Mouse (Mus musculus): ENCODE data around the gene Gls2. TPM values are rescaled to one million over a fixed set of nuclear protein-coding genes. Genes with fewer than 3 reads are reported as not detected.
A peak's percentile ranks its signal among the peaks of the same experiment; 100 is the strongest.
"Not testable (repeated sequence)": the region's sequence is repeated elsewhere in the genome, so short reads cannot be mapped to it uniquely, and the experiment has no call there.

The Gls2 gene
- polyA plus RNA-seq, 1 experiment: not detected

GRCm38 (mm10) chr10:128175996-128176755, 18.1 kb upstream of the Gls2 start:
- Histone ChIP-seq H3K4me3 (replicated peaks) (peak overlapping the region; percentile 74), H3K4me1 (ENCODE audit: control insufficient read depth) (peaks cover 27% of the 10 kb centered on the region), H3K9me3 (ENCODE audit: control insufficient read depth, low read length) (no peaks in the 10 kb centered on the region), H3K27me3 (ENCODE audit: control insufficient read depth) (no peaks in the 10 kb centered on the region), H3K36me3 (ENCODE audit: control insufficient read depth) (no peaks in the 10 kb centered on the region)
- no peak for TF ChIP-seq GATA1 (IDR thresholded peaks at IDR 0.05; ENCODE audit: low read length)
- no peak for TF ChIP-seq TAL1 (IDR thresholded peaks at IDR 0.05; ENCODE audit: low read length)

DNA sequence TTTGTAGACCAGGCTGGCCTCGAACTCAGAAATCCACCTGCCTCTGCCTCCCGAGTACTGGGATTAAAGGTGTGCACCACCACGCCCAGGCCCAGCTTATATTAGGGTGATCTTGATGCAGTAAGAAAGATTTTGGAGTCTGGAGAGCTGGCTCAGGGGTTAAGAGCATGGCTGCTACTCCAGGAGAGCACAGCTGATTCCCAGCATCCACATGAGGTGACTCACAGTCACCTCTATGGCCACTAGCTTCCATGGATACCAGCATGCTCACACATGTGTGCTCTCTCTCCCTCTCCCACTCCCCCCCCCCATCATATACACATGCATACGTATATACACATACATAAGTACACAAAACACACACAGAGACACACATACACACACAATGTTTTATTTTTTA, 16.9 kb upstream of the Gls2 start:
- H3K27me3 ChIP-seq (ENCODE audit: control insufficient read depth): no peaks in the 10 kb centered on the region
- no peak overlapping the region for H3K4me3 ChIP-seq (replicated peaks)
- H3K4me1 ChIP-seq (ENCODE audit: control insufficient read depth): peaks cover 27% of the 10 kb centered on the region
- H3K9me3 ChIP-seq (ENCODE audit: control insufficient read depth, low read length): no peaks in the 10 kb centered on the region
- no peaks in the 10 kb centered on the region for H3K36me3 ChIP-seq (ENCODE audit: control insufficient read depth)
- TF ChIP-seq TAL1 (IDR thresholded peaks at IDR 0.05; ENCODE audit: low read length): no peak
- no peak for TF ChIP-seq GATA1 (IDR thresholded peaks at IDR 0.05; ENCODE audit: low read length)

DNA sequence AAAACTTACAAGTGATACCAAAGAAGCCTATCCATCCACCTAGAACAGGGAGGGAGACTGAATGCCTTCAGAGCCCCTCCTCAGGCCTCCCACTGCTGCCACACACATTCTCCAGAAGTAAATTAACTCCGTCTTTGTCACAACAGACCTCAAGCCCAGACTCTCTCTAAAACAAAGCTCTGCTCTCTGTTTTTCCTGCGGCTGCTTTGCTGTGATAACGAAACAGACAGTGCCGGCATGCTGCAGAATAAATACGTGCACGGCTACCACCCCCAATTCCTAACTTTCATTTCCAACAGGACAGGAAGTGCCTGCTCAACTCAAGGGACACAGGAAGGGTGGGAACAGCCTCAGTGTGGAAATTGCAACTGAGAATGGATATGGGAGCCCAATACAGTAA, 14.3 kb upstream of the Gls2 start, which contains the start of gene Rbms2:
Rbms2 (minus strand) TSS at position 309 of the 400 bp plus-strand sequence.
- Histone ChIP-seq H3K9me3 (ENCODE audit: control insufficient read depth, low read length) (no peaks in the 10 kb centered on the region), H3K4me1 (ENCODE audit: control insufficient read depth) (peaks cover 25% of the 10 kb centered on the region), H3K27me3 (ENCODE audit: control insufficient read depth) (no peaks in the 10 kb centered on the region), H3K4me3 (replicated peaks) (peak within 1 kb of the TSS; percentile 13), H3K36me3 (ENCODE audit: control insufficient read depth) (no peaks in the 10 kb centered on the region)
- no peak for TF ChIP-seq GATA1 (IDR thresholded peaks at IDR 0.05; ENCODE audit: low read length)

DNA sequence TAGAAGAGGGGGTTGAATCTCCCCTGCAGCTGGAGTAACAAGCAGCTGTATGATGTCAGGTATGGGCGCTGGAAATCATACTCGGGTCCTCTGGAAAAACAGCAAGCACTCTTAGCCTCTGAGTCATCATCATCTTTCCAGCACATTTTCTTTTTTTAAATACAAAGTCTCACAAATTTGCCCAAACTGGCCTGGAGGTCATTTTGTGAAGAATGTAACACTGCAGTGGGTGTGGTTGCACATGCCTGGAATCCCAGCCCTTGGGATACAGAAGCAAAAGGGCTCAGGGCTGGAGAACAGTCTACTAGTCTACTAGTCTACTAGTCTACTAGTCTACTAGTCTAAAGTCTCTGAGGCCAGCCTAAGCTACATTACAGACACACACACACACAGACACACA, 10.0 kb upstream of the Gls2 start:
- TF ChIP-seq GATA1 (IDR thresholded peaks at IDR 0.05; ENCODE audit: low read length) (no peak), TAL1 (IDR thresholded peaks at IDR 0.05; ENCODE audit: low read length) (no peak)
- Histone ChIP-seq H3K4me3 (replicated peaks) (no peak overlapping the region), H3K27me3 (ENCODE audit: control insufficient read depth) (no peaks in the 10 kb centered on the region), H3K9me3 (ENCODE audit: control insufficient read depth, low read length) (no peaks in the 10 kb centered on the region), H3K36me3 (ENCODE audit: control insufficient read depth) (no peaks in the 10 kb centered on the region), H3K4me1 (ENCODE audit: control insufficient read depth) (peaks cover 39% of the 10 kb centered on the region)

GRCm38 (mm10) chr10:128185277-128185940, 8.8 kb upstream of the Gls2 start:
- H3K27me3 ChIP-seq (ENCODE audit: control insufficient read depth): peaks cover 6% of the 10 kb centered on the region
- H3K4me3 ChIP-seq (replicated peaks): no peak overlapping the region
- TF ChIP-seq TAL1 (IDR thresholded peaks at IDR 0.05; ENCODE audit: low read length) (no peak), GATA1 (IDR thresholded peaks at IDR 0.05; ENCODE audit: low read length) (no peak)
- peaks cover 32% of the 10 kb centered on the region for H3K4me1 ChIP-seq (ENCODE audit: control insufficient read depth)
- no peaks in the 10 kb centered on the region for H3K9me3 ChIP-seq (ENCODE audit: control insufficient read depth, low read length)
- H3K36me3 ChIP-seq (ENCODE audit: control insufficient read depth): no peaks in the 10 kb centered on the region

- no peak overlapping the region for H3K4me3 ChIP-seq (replicated peaks)
- TF ChIP-seq TAL1 (IDR thresholded peaks at IDR 0.05; ENCODE audit: low read length) (no peak), GATA1 (IDR thresholded peaks at IDR 0.05; ENCODE audit: low read length) (no peak)
- no peaks in the 10 kb centered on the region for H3K36me3 ChIP-seq (ENCODE audit: control insufficient read depth)
- H3K4me1 ChIP-seq (ENCODE audit: control insufficient read depth): peaks cover 32% of the 10 kb centered on the region
- H3K9me3 ChIP-seq (ENCODE audit: control insufficient read depth, low read length): no peaks in the 10 kb centered on the region
- H3K27me3 ChIP-seq (ENCODE audit: control insufficient read depth): peaks cover 8% of the 10 kb centered on the region
These were observed 8.3 kb upstream of the Gls2 start for GRCm38 (mm10) chr10:128185959-128186358.

DNA sequence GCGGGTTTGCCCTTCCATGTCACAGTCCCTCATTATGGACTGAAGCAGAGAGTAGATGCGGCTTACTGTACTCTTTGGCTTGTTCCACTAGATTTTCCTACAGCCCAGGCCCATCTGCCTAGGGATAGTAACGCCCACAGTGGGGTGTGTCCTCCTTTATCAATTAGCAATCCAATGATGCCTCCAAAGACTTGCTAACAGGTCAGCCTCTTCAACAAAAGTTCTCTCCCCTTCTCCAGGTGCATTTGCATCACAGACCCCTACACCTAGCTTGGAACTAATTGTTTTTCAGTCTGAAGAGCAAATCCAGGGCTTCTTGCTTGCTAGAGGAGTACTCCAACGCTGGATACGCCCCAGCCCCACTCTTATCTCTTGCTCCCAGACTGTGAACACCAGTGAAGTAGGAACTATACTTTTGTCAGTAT, 7.1 kb upstream of the Gls2 start:
- Histone ChIP-seq H3K4me1 (ENCODE audit: control insufficient read depth) (peaks cover 32% of the 10 kb centered on the region), H3K36me3 (ENCODE audit: control insufficient read depth) (no peaks in the 10 kb centered on the region), H3K4me3 (replicated peaks) (peak overlapping the region; percentile 48), H3K9me3 (ENCODE audit: control insufficient read depth, low read length) (no peaks in the 10 kb centered on the region), H3K27me3 (ENCODE audit: control insufficient read depth) (peaks cover 14% of the 10 kb centered on the region)
- TF ChIP-seq GATA1 (IDR thresholded peaks at IDR 0.05; ENCODE audit: low read length): peak; percentile 72
- TF ChIP-seq TAL1 (IDR thresholded peaks at IDR 0.05; ENCODE audit: low read length): peak; percentile 48; the same call in 2 of the 3 replicates

DNA sequence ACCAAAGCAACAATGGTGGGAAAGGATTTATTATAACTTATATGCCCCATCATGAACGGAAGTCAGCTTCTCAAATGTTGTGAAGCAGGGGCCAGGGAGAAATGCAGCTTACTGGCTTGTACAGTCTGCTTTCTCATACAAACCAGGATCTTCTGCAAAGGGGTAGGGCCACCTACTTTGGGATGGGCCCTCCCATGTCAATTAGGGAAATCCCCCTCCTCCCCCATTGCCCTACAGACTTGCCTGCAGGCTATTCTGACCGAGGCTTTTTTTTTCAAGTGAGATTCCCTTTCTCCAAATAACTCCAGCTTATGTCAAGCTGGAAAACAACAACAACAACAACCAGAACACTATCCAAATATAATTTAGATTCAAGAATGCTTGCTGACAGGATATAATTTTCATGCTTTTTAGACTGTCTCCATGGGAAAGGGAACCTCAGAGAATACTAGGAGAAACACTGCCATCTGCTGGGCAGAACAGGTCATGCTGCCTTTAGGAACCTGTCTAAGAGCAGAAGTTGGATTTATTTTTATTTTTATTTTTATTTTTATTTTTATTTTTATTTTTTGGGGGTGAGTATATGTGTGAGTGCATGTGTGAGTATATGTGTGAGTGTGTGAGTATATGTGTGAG, 5.9 kb upstream of the Gls2 start:
- no peaks in the 10 kb centered on the region for H3K9me3 ChIP-seq (ENCODE audit: control insufficient read depth, low read length)
- H3K4me3 ChIP-seq (replicated peaks): no peak overlapping the region
- peaks cover 19% of the 10 kb centered on the region for H3K27me3 ChIP-seq (ENCODE audit: control insufficient read depth)
- TF ChIP-seq TAL1 (IDR thresholded peaks at IDR 0.05; ENCODE audit: low read length) (no peak), GATA1 (IDR thresholded peaks at IDR 0.05; ENCODE audit: low read length) (no peak)
- no peaks in the 10 kb centered on the region for H3K36me3 ChIP-seq (ENCODE audit: control insufficient read depth)
- peaks cover 33% of the 10 kb centered on the region for H3K4me1 ChIP-seq (ENCODE audit: control insufficient read depth)

DNA sequence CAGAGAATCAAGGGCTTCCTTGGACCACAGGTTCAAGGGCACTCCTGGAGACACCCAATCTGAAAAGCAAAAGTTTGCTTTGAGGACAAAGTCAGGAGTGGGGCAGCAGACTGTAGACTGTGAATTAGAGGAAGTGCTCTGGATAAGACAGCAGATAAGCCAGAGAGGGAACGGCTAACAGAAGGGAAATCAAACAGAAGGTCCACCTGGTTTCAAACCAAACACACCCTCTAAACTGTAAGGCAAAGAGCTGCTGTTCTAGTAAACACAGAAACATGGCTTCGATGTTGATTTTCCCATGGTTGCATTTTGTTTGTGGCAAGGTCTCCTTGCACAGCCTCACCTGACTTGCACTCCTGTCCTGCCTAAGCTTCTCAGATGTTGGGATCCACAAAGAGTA, 2.8 kb upstream of the Gls2 start:
- Histone ChIP-seq H3K36me3 (ENCODE audit: control insufficient read depth) (no peaks in the 10 kb centered on the region), H3K9me3 (ENCODE audit: control insufficient read depth, low read length) (peaks cover 6% of the 10 kb centered on the region; the same call in 1 of the 2 replicates), H3K4me1 (ENCODE audit: control insufficient read depth) (peaks cover 39% of the 10 kb centered on the region), H3K27me3 (ENCODE audit: control insufficient read depth) (peaks cover 48% of the 10 kb centered on the region), H3K4me3 (replicated peaks) (no peak overlapping the region)
- no peak for TF ChIP-seq GATA1 (IDR thresholded peaks at IDR 0.05; ENCODE audit: low read length)
- no peak for TF ChIP-seq TAL1 (IDR thresholded peaks at IDR 0.05; ENCODE audit: low read length)

DNA sequence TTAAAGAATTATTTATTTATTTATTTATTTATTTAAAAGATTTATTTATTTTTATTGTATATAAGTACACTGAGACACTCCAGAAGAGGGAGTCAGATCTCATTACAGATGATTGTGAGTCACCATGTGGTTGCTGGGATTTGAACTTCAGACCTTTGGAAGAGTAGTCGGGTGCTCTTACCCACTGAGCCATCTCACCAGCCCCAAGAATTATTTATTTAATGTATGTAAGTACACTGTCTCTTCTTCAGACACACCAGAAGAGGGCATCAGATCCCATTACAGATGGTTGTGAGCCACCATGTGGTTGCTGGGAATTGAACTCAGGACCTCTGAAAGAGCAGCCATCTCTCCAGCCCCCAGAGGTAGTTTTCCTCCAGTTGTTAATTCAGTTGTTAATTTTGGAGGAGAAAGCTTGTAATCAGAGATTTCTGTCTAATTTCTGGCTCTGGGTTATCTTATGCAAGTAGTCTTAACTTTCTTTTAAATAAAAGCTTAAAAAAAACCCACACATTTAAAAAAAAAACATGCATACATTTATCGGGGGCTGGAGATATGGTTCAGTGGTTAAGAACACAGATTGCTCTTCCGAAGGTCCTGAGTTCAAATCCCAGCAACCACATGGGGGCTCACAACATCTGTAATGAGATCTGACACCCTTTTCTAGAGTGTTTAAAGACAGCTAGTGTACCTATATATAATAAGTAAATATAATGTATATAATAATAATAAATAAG, 2.1 kb upstream of the Gls2 start:
- not testable (repeated sequence) for H3K4me3 ChIP-seq (replicated peaks); H3K36me3 ChIP-seq (ENCODE audit: control insufficient read depth)
- H3K27me3 ChIP-seq (ENCODE audit: control insufficient read depth): peaks cover 55% of the 10 kb centered on the region

More for the DNA sequence above, 2.1 kb upstream of the Gls2 start:
- H3K9me3 ChIP-seq (ENCODE audit: control insufficient read depth, low read length): not testable (repeated sequence)
- H3K4me1 ChIP-seq (ENCODE audit: control insufficient read depth): peaks cover 31% of the 10 kb centered on the region

All from erythroblast, embryonic 14.5 days (primary cell).